Mouse (Mus musculus) hindbrain, embryonic 11.5 days (tissue): ENCODE data around the gene Spata20. TPM values are rescaled to one million over a fixed set of nuclear protein-coding genes. Genes with fewer than 3 reads are reported as not detected.

ENCODE experiments used
- ATAC-seq: fragments of 200-750 bp; cut with Nextera tagmentation; 2 replicates; pipeline ENCODE4 v1.8.0; 2017; ENCODE audit warnings: mild to moderate bottlenecking, moderate TSS enrichment, moderate library complexity; ENCODE audit not compliant: low FRiP score
- DNase-seq: peaks from one replicate; pipeline ENCODE4 v3.0.0-alpha.2; 2015; ENCODE audit warnings: low spot score
- H3K27ac ChIP-seq: fragments of 300-500 bp; sonication (generic); 2 replicates; pipeline ENCODE4 v1.5.1; 2014; ENCODE audit warnings: mild to moderate bottlenecking, low read depth, low read length
- H3K27me3 ChIP-seq: fragments of 300-500 bp; sonication (generic); 2 replicates; pipeline ENCODE4 v1.6.1; 2014; ENCODE audit warnings: mild to moderate bottlenecking, low read length, moderate library complexity, mixed read lengths; ENCODE audit not compliant: control insufficient read depth, insufficient read depth
- H3K36me3 ChIP-seq: fragments of 300-500 bp; sonication (generic); 2 replicates; pipeline ENCODE4 v1.6.1; 2014; ENCODE audit warnings: mild to moderate bottlenecking, low read length, moderate library complexity, mixed read lengths; ENCODE audit not compliant: control insufficient read depth, insufficient read depth
- H3K4me1 ChIP-seq: fragments of 300-500 bp; sonication (generic); replicated peaks from 2 replicates; pipeline ENCODE4 v1.6.1; 2014; ENCODE audit warnings: low read length, mixed read lengths; ENCODE audit not compliant: control insufficient read depth, insufficient read depth
- H3K4me2 ChIP-seq: fragments of 300-500 bp; sonication (generic); replicated peaks from 2 replicates; pipeline ENCODE4 v1.6.1; 2014; ENCODE audit warnings: mild to moderate bottlenecking, low read depth, low read length
- H3K4me3 ChIP-seq: fragments of 300-500 bp; sonication (generic); 2 replicates; pipeline ENCODE4 v1.5.1; 2014; ENCODE audit warnings: low read depth, low read length
- H3K9ac ChIP-seq: fragments of 300-500 bp; sonication (generic); 2 replicates; pipeline ENCODE4 v1.6.1; 2014; ENCODE audit warnings: low read depth, low read length
- H3K9me3 ChIP-seq: fragments of 300-500 bp; sonication (generic); 2 replicates; pipeline ENCODE4 v1.6.1; 2016; ENCODE audit warnings: low read length; ENCODE audit not compliant: control insufficient read depth
- WGBS: fragments of 180-500 bp; shearing (Covaris S2); extraction: QIAGEN DNeasy Blood & Tissue Kit; methylation state at CpG from one replicate; pipeline ENCODE4 v1.1.7; 2014; 5-methylcytosine and 5-hydroxymethylcytosine counted together
- polyA plus RNA-seq: library from polyadenylated mRNA; unstranded; fragments of >200 nt; fragmentation: Nextera tagmentation; extraction: Ambion mirVana; gene quantifications from 2 replicates; pipeline ENCODE4 v1.2.1, GENCODE M21; 2014

Gene Spata20
- polyA plus RNA-seq, 1 experiment from 2014 or later: not detected

GRCm38 (mm10) chr11:94500362-94500761 is 14.4 kb upstream of the Spata20 start:
- H3K9me3 ChIP-seq: no peaks in the 10 kb centered on the region
- ATAC-seq: no peak
- H3K9ac ChIP-seq: no peak overlapping the region
- no peaks in the 10 kb centered on the region for H3K36me3 ChIP-seq
- peaks cover 15% of the 10 kb centered on the region for H3K27me3 ChIP-seq
- peaks cover 10% of the 10 kb centered on the region for H3K4me1 ChIP-seq
- H3K27ac ChIP-seq: no peak overlapping the region
- H3K4me2 ChIP-seq: no peak overlapping the region
- H3K4me3 ChIP-seq: no peak overlapping the region
- DNase-seq: no peak
- WGBS: 21% methylated on average over 8 of the region's 8 CpGs

- DNase-seq (peak; percentile 52), ATAC-seq (0 out of 2 replicates have a peak, but pooled peaks have one; percentile 30)
- Histone ChIP-seq H3K9ac (peak within 1 kb of the TSS; percentile 49; the same call in 1 of the 2 replicates), H3K9me3 (no peaks in the 10 kb centered on the region), H3K36me3 (no peaks in the 10 kb centered on the region), H3K4me3 (peak within 1 kb of the TSS; percentile 26), H3K27me3 (peaks cover 15% of the 10 kb centered on the region), H3K27ac (no peak within 1 kb of the TSS), H3K4me1 (peaks cover 10% of the 10 kb centered on the region), H3K4me2 (peak within 1 kb of the TSS; percentile 56)
- WGBS: under 1% methylated on average over 21 of the region's 26 CpGs
Measured at GRCm38 (mm10) chr11:94499661-94500152, 13.7 kb upstream of the Spata20 start, which contains the start of gene Epn3. Epn3 (minus strand) TSS chr11:94499974.

- Histone ChIP-seq H3K4me2 (peak overlapping the region; percentile 56), H3K9me3 (no peaks in the 10 kb centered on the region), H3K4me3 (no peak overlapping the region; the same call in 1 of the 2 replicates), H3K27ac (no peak overlapping the region), H3K9ac (no peak overlapping the region), H3K4me1 (peaks cover 10% of the 10 kb centered on the region), H3K36me3 (no peaks in the 10 kb centered on the region), H3K27me3 (peaks cover 15% of the 10 kb centered on the region)
- 9% methylated on average over 2 of the region's 2 CpGs for WGBS
- DNase-seq (no peak), ATAC-seq (no peak)
Measured at GRCm38 (mm10) chr11:94499035-94499434, 13.1 kb upstream of the Spata20 start.

- Histone ChIP-seq H3K27ac (no peak overlapping the region), H3K4me1 (peaks cover 10% of the 10 kb centered on the region), H3K9ac (no peak overlapping the region), H3K27me3 (peaks cover 16% of the 10 kb centered on the region), H3K9me3 (no peaks in the 10 kb centered on the region), H3K4me2 (no peak overlapping the region), H3K4me3 (no peak overlapping the region), H3K36me3 (no peaks in the 10 kb centered on the region)
- 26% methylated on average over 19 of the region's 19 CpGs for WGBS
- no peak for ATAC-seq
- DNase-seq: no peak
Measured at GRCm38 (mm10) chr11:94498093-94498996, 12.4 kb upstream of the Spata20 start.

GRCm38 (mm10) chr11:94495415-94495814 is 9.4 kb upstream of the Spata20 start:
- no peak overlapping the region for H3K4me3 ChIP-seq
- 76% methylated on average over 3 of the region's 3 CpGs for WGBS
- ATAC-seq (no peak), DNase-seq (no peak)
- H3K27ac ChIP-seq: no peak overlapping the region
- H3K4me2 ChIP-seq: no peak overlapping the region
- H3K27me3 ChIP-seq: peaks cover 29% of the 10 kb centered on the region
- no peaks in the 10 kb centered on the region for H3K36me3 ChIP-seq
- peaks cover 10% of the 10 kb centered on the region for H3K4me1 ChIP-seq
- H3K9ac ChIP-seq: no peak overlapping the region
- no peaks in the 10 kb centered on the region for H3K9me3 ChIP-seq

- Histone ChIP-seq H3K36me3 (no peaks in the 10 kb centered on the region), H3K4me3 (no peak overlapping the region), H3K4me2 (peak overlapping the region; percentile 68; the same call in 1 of the 2 replicates), H3K4me1 (no peaks in the 10 kb centered on the region), H3K9ac (no peak overlapping the region), H3K27me3 (peaks cover 18% of the 10 kb centered on the region), H3K9me3 (no peaks in the 10 kb centered on the region), H3K27ac (no peak overlapping the region)
- WGBS: 67% methylated on average over 7 of the region's 7 CpGs
- no peak for DNase-seq
- ATAC-seq: no peak
Measured at GRCm38 (mm10) chr11:94491749-94492099, 5.7 kb upstream of the Spata20 start.

- peak; percentile 74 for DNase-seq
- 6% methylated on average over 51 of the region's 55 CpGs for WGBS
- H3K9ac ChIP-seq: peak overlapping the region; percentile 61
- H3K27me3 ChIP-seq: peaks cover 18% of the 10 kb centered on the region
- H3K36me3 ChIP-seq: no peaks in the 10 kb centered on the region
- H3K4me3 ChIP-seq: peak overlapping the region; percentile 41
- H3K4me2 ChIP-seq: peak overlapping the region; percentile 68
- H3K27ac ChIP-seq: no peak overlapping the region
- no peaks in the 10 kb centered on the region for H3K9me3 ChIP-seq
- ATAC-seq: peak; percentile 44; the same call in 1 of the 2 replicates
- H3K4me1 ChIP-seq: no peaks in the 10 kb centered on the region
Measured at GRCm38 (mm10) chr11:94491035-94491748, 5.2 kb upstream of the Spata20 start.

GRCm38 (mm10) chr11:94489745-94490144 is 3.8 kb upstream of the Spata20 start:
- H3K36me3 ChIP-seq: no peaks in the 10 kb centered on the region
- H3K9ac ChIP-seq: no peak overlapping the region
- H3K27me3 ChIP-seq: peaks cover 18% of the 10 kb centered on the region
- H3K4me1 ChIP-seq: no peaks in the 10 kb centered on the region
- ATAC-seq (no peak), DNase-seq (no peak)
- no peak overlapping the region for H3K27ac ChIP-seq
- H3K4me2 ChIP-seq: no peak overlapping the region
- H3K9me3 ChIP-seq: no peaks in the 10 kb centered on the region
- no peak overlapping the region for H3K4me3 ChIP-seq
- 37% methylated on average over 4 of the region's 4 CpGs for WGBS
